Mouse (Mus musculus): ENCODE data around the gene Hhipl1.

The Hhipl1 gene

DNA sequence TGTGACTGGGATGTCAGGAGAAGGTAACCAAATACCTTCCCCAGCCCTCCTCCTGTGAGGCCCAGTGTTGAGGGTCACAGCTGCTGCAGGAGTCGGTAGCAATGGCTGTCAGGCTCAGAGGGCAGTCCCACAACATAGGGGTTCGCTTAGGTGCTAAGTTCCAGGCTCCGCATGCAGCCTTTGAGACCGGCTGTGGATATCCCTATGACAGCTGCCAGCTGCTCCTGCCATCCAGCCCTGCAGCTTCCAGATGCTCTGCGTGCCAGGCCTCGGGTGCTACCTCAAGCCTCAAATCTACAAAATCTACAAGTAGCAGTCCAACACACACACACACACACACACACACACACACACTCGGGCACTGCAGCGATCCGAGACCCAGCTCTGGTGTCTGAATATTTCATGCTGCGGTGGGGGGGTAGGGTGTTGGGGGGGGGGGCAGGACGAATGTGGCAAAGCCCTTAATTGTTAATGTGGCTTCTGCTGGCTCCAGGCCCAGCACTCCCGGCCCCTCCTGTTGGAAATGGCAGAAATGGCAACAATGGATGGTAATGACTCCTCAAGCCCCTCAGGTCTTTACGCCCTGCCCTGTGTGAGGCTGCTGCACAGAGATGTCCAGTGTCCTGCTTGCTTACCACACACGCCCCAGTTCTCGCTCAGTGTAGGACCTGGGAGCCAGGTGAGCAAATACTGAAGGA is 27.7 kb upstream of the Hhipl1 start:
- DNase-seq: no peak

DNA sequence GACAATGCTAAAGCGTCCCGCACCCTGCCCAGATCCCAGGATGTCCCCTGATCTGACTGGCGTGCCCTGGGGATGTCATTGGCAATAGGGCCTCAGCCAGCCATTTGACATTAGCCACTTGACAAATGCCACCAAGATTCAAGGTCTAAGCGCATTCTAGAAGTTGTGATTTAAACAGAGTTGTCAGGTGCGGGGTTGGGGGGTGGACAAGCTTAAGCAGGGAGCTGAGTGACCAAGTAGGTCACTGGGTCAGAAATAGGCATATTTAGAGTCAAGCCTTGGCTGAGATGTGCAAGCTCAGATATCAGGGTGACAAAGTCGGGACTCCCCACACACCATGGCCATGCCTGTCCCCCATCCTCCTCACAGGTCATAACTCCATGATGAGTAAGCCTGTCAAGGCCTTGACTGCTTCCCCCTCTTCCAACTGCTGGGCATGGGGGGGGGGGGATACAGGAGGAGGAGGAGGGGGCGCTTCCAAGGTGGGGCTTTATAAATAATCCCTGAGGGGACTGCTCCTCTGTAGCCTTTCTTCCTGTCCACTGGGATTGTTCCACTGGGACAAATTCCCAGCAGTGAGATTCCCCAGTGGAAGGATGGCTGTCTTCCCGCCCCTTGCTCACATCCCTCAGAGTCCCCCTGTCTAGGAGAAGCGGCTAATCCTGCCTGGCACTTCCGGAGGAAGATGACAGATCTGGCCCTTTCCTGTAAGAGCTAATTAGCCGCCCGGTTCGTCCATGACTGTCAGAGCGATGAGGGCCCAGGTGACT is 21.4 kb upstream of the Hhipl1 start:
- DNase-seq: no peak

DNA sequence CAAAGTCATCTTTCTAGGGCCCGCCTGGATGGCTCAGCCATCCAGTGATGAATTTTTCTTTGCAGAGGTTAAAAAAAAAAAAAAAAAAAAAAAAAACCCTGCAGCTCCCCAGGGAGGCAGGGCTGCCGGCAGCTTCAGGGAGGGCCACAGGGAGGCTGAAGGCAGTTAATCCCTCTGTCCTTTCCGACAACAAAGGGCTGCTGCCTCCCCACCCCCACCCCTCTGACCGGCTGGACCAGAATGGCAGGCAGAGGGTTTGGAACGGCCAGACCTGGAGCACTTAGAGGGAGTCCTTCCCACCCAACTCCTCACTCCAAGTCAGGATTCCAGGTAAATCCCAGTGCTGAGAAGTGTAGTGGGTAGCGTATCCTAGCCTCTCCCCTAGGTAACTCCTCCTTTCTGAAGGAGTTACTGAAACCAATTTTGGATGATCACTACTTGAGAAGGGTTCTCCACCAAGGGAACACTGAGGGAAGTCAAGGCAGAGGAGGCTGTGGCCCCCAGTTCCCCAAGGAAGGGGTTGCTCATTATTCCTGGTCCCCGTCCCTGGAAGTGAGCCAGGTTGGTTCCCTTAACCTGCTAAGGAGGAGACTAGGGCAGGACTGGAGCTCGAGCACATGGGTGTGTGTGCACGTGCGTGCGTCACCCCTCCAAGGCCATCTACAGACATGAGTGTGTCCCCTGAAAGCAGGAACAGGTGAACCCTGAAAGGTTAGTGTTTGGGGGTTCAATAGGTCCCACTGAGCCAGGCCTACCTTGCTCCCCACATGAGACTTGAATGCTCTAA is 20.7 kb upstream of the Hhipl1 start:
- no peak for DNase-seq

GRCm38 (mm10) chr12:108286381-108286780 is 19.7 kb upstream of the Hhipl1 start:
- no peak for DNase-seq

- no peak for DNase-seq
Measured at GRCm38 (mm10) chr12:108287011-108287410, 19.1 kb upstream of the Hhipl1 start.

DNA sequence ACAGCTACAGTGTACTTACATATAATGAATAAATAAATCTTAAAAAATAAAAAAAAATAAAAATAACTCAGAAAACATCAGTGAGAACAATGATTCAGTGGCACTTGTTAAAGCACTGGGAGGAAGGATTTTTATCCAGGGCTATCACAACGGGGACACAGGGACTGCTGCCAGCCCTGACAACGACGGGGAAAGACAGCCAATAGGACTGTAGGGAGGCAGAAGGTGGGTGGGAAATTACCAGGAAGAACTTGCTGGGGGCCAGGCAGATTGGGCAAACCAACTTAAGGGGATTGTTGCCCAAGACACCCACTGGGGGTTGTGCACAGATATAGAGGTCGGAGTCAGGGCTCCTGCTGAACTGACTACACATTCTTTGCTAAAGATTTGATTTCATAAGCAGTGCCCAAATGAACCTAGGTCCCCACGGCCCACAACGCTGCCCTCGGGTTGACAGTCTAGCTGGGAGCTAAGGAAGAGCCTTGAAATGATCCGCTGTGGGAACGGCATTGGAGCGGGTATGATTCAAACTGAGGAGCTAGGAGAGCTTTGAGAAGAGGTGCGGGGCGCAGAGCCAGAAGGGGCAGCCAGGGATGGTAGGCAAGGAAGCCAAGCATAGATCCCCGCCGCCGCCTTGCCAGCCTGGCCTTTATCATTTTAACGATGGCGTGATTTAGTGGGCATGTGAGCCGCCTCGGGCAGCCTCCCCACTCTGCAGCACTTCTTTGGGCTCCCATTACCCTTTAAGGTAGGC is 17.8 kb upstream of the Hhipl1 start:
- no peak for DNase-seq

DNA sequence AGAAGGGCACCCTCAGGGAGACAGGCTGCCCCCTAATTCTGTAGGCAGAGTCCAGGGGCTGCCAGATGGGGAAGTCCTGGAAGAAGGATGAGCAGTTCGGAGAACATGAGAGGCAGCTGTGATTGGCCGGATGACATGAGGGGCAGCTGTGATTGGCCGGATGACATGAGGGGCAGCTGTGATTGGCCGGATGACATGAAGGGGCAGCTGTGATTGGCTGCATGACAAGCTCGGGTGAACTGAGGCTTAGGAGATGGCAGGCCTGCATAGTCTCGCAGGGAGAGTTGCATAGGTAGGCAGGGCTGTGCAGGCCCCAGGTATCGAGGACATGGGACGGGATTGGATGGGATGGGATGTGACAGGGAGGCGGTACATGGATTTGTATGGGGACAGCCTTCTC is 13.7 kb upstream of the Hhipl1 start:
- DNase-seq: no peak

- DNase-seq: peak; percentile 84 to 86
Measured at GRCm38 (mm10) chr12:108292957-108293356, 13.1 kb upstream of the Hhipl1 start.

DNA sequence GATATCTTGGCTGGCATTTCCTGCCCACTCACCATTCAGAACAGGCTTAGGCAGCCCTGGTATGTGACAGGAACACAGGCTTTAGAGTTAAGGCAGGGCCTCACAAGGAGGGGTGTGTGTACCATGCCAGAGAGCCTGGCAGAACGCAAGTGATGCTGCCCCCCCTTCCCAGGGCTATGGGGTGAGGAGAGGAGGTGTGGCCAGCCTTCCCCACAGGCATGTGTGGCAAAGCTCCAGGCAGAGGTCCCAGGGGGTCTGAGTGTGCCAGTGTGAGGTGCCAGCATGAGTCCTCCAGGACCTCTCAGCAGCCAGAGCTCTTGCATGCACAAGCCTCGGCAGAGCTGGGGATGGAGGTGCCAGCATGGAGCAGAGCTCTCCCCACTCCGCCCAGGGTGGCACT is 11.4 kb upstream of the Hhipl1 start:
- no peak for DNase-seq

DNA sequence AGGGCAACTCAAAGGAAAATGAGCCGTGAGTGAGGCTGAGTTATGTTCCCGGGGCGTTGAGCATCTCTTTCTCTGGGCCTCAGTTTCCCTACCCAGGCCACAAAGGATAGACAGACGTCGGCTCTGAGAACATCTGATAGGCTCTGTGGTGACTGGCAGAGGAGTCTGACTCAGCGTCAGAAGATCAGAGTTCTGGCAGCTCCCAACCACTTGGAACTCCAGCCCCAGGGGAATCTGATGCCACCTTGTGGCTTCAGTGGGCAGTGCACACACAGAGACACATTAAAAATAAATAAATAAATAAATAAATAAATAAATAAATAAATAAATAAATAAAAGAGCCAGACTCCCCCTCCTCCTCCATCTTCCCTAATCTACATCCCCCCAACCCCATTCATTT is 9.0 kb upstream of the Hhipl1 start:
- peak; percentile 18 to 57 for DNase-seq

- DNase-seq: no peak
Measured at GRCm38 (mm10) chr12:108301006-108301405, 5.1 kb upstream of the Hhipl1 start.

GRCm38 (mm10) chr12:108303778-108304365 is 2.2 kb upstream of the Hhipl1 start:
- DNase-seq: no peak

GRCm38 (mm10) chr12:108305172-108305571 is 898 bp upstream of the Hhipl1 start:
- no peak for DNase-seq

DNA sequence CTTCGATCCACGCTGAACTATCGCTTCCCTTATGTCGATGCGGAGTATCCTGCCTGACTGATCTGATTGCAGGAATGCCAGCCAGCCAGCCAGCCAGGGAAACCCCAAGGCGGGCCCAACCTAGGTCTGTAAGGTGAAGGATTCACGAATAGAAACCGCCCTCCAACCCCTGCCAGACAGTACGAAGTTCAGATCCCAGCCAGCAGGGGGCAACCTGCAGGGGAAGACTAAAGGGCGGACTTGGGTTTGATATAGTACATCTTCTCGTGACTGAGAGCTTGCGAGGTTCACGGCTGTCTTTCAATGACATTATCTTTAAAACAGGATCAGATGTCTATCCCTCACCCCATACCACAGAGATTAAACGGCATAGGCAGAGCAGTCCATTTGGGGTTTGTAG is 1.5 kb downstream of the Hhipl1 start:
- peak; percentile 35 to 83 for DNase-seq

DNA sequence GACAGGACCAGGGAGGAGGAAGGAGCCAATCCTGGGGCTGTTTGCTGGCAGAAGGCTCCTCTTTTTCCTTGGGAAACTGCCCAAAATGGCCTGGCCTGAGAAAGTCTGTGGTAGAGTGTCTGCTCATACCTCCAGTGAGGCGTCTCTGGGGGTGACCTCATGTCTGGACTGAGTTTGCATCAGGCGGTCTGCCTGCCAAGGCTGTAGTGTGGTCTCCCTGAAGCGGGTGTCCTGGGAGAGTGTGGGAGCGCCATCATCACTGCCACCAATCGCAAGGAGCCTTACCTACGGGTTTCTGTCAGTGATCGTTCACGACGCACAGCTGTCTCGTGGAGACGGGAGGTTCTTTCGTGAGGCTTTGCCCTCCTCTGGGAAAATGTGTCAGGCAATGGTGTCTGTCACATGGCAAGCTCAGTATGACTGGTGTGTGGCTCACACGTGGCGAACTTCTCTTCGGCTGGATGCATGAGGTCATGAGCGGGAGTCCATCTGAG is 2.3 kb downstream of the Hhipl1 start:
- no peak for DNase-seq

GRCm38 (mm10) chr12:108309116-108309794 is 3.2 kb downstream of the Hhipl1 start:
- peak in 1 of 2 experiments; percentile 66 for DNase-seq

DNA sequence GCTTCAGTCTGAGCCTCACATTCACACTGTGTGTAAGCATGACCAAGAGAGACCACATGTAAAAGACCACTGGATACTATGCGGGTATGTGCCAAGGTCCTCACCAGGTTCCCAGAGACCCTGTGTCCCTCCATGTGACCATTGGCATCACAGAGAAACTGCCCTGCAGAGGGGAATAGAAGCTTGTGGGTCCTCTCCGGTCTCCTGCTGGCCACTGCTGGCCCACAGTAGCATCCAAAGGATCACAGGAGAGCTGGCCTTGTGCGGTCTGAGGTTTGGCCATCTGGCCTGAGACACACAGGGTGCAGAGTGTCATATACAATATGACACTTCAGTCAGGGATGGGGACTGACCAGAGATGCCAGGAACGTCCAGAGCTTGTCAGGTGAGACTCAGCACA is 4.0 kb downstream of the Hhipl1 start:
- no peak for DNase-seq

- DNase-seq: no peak
Measured at GRCm38 (mm10) chr12:108310456-108311027, 4.5 kb downstream of the Hhipl1 start.

DNA sequence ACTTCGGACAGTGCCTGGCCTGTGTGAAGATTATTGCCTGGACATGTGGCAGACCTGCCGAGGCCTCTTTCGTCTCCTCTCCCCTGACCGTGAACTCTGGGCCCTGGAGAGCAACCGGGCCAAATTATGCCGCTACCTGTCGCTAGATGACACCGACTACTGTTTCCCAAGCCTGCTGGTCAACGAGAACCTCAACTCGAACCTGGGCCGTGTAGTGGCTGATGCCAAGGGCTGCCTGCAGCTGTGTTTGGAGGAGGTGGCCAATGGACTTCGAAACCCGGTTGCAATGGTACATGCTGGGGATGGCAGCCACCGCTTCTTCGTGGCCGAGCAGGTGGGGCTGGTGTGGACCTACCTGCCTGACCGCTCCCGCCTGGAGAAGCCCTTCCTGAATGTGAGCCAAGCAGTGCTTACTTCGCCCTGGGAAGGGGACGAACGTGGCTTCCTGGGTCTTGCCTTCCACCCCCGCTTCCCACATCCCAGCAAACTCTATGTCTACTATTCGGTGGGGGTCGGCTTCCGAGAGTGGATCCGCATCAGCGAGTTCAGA is 5.7 kb downstream of the Hhipl1 start:
- no peak for DNase-seq

GRCm38 (mm10) chr12:108312432-108312851 is 6.4 kb downstream of the Hhipl1 start:
- peak; percentile 56 to 62 for DNase-seq

- no peak for DNase-seq
Measured at GRCm38 (mm10) chr12:108313244-108313772, 7.2 kb downstream of the Hhipl1 start.

All from kidney, postnatal 36 days (tissue).